Mouse (Mus musculus) heart, embryonic 15.5 days (tissue): Measurements from ENCODE around the gene Olfr1532-ps1. TPM values are rescaled to one million over a fixed set of nuclear protein-coding genes. Genes with fewer than 3 reads are reported as not detected.
"Not testable (repeated sequence)": the region's sequence is repeated elsewhere in the genome, so short reads cannot be mapped to it uniquely, and the experiment has no call there.

Source experiments
- ATAC-seq: fragments of 200-750 bp; cut with Nextera tagmentation; replicated peaks from 2 replicates; pipeline ENCODE4 v1.8.0; 2017; ENCODE audit warnings: low read depth, moderate TSS enrichment; ENCODE audit not compliant: insufficient number of reproducible peaks, insufficient read depth, low FRiP score
- H3K27ac ChIP-seq: fragments of 300-500 bp; sonication (generic); 2 replicates; pipeline ENCODE4 v1.5.1; 2015; ENCODE audit warnings: mild to moderate bottlenecking, inconsistent platforms
- H3K27me3 ChIP-seq: fragments of 300-500 bp; sonication (generic); 2 replicates; pipeline ENCODE4 v1.6.1; 2015; ENCODE audit warnings: inconsistent platforms
- H3K36me3 ChIP-seq: fragments of 300-500 bp; sonication (generic); 2 replicates; pipeline ENCODE4 v1.6.1; 2015; ENCODE audit warnings: mild to moderate bottlenecking, inconsistent platforms
- H3K4me1 ChIP-seq: fragments of 300-500 bp; sonication (generic); replicated peaks from 2 replicates; pipeline ENCODE4 v1.6.1; 2015; ENCODE audit warnings: inconsistent platforms
- H3K4me2 ChIP-seq: fragments of 300-500 bp; sonication (generic); 2 replicates; pipeline ENCODE4 v1.6.1; 2015; ENCODE audit warnings: inconsistent platforms, mild to moderate bottlenecking, moderate library complexity
- H3K4me3 ChIP-seq: fragments of 300-500 bp; sonication (generic); 2 replicates; pipeline ENCODE4 v1.5.1; 2015; ENCODE audit warnings: mild to moderate bottlenecking, inconsistent platforms
- H3K9ac ChIP-seq: fragments of 300-500 bp; sonication (generic); 2 replicates; pipeline ENCODE4 v1.6.1; 2015; ENCODE audit warnings: mild to moderate bottlenecking, inconsistent platforms
- H3K9me3 ChIP-seq: fragments of 300-500 bp; sonication (generic); replicated peaks from 2 replicates; pipeline ENCODE4 v1.6.1; 2016; ENCODE audit warnings: inconsistent platforms
- WGBS: fragments of 180-500 bp; shearing (Covaris S2); methylation state at CpG from one replicate; pipeline ENCODE4 v1.1.7; 2015; ENCODE audit warnings: mixed read lengths; 5-methylcytosine and 5-hydroxymethylcytosine counted together
- polyA plus RNA-seq: library from polyadenylated mRNA; unstranded; fragments of >200 nt; fragmentation: Nextera tagmentation; extraction: Ambion mirVana; gene quantifications from 2 replicates; pipeline ENCODE4 v1.2.1, GENCODE M21; 2015

The Olfr1532-ps1 gene
- polyA plus RNA-seq: not detected in 2 replicates

DNA sequence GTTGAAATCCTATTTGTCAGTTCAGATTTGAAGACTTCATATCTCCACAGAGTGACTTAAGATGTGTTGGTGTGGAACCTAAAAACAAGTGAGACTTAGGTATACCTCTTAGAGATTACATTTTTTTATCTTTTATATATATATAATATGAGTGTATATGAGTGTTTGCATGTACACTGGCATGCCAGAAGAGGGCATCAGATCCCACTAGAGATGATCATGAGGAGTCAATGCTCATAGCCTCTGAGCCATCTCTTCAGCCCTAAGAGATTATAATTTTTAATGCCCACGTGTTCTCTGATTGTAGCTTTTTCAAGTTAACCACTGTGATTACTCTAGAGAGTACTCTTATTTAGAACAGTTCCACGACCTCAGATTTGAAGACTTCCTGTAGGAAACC lies at the start of gene Olfr1532-ps1:
Gene Olfr1532-ps1, plus strand, starts transcription at position 326 of the 400 bp plus-strand sequence.
- no peak for ATAC-seq

DNA sequence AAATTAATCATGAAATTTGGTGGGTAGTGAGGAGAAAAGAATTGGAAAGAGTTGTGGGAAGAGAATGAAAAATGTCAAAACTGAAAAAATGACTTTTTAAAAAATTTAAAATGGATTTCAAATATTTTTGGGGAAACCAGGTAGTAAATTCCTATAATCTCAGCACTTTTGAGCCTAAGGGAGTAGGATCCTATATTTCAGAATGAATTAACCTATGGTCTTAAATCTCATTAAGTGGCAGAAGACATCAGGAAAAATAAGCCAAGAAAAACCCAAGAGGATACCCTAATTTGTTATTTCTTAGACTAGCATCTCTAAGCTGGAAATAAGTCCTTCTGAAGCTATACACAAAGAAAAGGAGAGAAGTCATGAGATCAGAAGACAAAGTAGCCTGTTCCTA lies 44.9 kb upstream of the Olfr1532-ps1 start, which contains the start of gene Olfr704:
Gene Olfr704, plus strand, starts transcription at position 301 of the 400 bp plus-strand sequence.
- Histone ChIP-seq H3K4me3 (no peak within 1 kb of the TSS), H3K36me3 (no peaks in the 10 kb centered on the region), H3K9me3 (no peaks in the 10 kb centered on the region), H3K27ac (no peak within 1 kb of the TSS), H3K4me2 (no peak within 1 kb of the TSS), H3K27me3 (no peaks in the 10 kb centered on the region), H3K4me1 (no peaks in the 10 kb centered on the region), H3K9ac (no peak within 1 kb of the TSS)
- no peak for ATAC-seq

More for the DNA sequence above, at the start of gene Olfr1532-ps1:
- Histone ChIP-seq H3K9me3 (no peaks in the 10 kb centered on the region), H3K4me1 (no peaks in the 10 kb centered on the region), H3K4me2 (no peak within 1 kb of the TSS), H3K4me3 (no peak within 1 kb of the TSS), H3K9ac (no peak within 1 kb of the TSS), H3K36me3 (no peaks in the 10 kb centered on the region), H3K27me3 (no peaks in the 10 kb centered on the region), H3K27ac (no peak within 1 kb of the TSS)
- WGBS: 44% methylated on average over 2 of the region's 2 CpGs

DNA sequence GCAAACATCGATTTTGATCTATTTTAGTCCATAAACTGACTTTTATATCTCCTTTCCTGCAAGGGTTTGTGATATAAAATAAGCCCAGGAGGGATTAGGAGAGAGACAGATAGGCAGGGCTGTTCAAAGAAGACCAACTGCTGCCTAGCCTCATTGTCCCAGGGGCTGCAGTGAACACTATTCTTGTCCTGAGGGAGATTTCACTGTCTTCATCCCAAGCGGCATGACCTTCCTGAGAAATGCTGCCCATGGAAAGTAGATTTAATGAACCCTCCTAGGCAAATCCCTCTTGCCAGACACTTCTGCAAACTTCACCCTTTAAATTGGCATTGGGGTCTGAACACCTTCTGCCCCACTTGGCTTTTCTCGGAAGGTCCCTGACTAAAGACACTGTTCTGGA lies 31.0 kb upstream of the Olfr1532-ps1 start, which contains the start of gene Olfr705:
Gene Olfr705, minus strand, starts transcription at position 101 of the 400 bp plus-strand sequence.
- no peak within 1 kb of the TSS for H3K27ac ChIP-seq
- H3K9ac ChIP-seq: no peak within 1 kb of the TSS
- WGBS: 74% methylated on average over 3 of the region's 3 CpGs
- H3K27me3 ChIP-seq: no peaks in the 10 kb centered on the region
- no peaks in the 10 kb centered on the region for H3K9me3 ChIP-seq
- H3K4me2 ChIP-seq: no peak within 1 kb of the TSS
- no peaks in the 10 kb centered on the region for H3K4me1 ChIP-seq
- no peaks in the 10 kb centered on the region for H3K36me3 ChIP-seq
- no peak within 1 kb of the TSS for H3K4me3 ChIP-seq
- no peak for ATAC-seq

DNA sequence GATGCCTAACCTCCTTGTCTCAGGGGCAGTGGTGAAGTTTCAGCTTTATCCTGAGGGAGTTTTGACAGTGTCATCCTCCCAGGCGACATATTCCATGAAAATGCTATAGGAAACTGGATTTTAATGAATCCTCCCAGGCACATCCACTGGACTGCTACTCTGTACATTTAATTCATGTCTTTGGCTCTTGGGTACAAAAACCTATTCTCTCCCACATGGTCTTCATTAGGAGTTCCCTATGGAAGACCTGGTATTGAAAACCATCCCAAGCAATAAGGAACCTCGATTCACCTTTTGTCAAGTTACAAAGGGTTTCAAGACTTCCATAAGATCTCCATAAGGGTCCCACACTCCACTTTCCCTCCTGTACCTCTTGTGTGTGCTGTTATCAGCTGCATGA lies 19.7 kb upstream of the Olfr1532-ps1 start, which contains the start of gene Olfr706:
Gene Olfr706, minus strand, starts transcription at position 101 of the 400 bp plus-strand sequence.
- 69% methylated on average over 2 of the region's 2 CpGs for WGBS
- Histone ChIP-seq H3K9me3 (no peaks in the 10 kb centered on the region), H3K36me3 (no peaks in the 10 kb centered on the region), H3K4me2 (no peak within 1 kb of the TSS), H3K4me1 (no peaks in the 10 kb centered on the region), H3K27ac (no peak within 1 kb of the TSS), H3K4me3 (no peak within 1 kb of the TSS), H3K27me3 (no peaks in the 10 kb centered on the region), H3K9ac (no peak within 1 kb of the TSS)
- ATAC-seq: no peak

DNA sequence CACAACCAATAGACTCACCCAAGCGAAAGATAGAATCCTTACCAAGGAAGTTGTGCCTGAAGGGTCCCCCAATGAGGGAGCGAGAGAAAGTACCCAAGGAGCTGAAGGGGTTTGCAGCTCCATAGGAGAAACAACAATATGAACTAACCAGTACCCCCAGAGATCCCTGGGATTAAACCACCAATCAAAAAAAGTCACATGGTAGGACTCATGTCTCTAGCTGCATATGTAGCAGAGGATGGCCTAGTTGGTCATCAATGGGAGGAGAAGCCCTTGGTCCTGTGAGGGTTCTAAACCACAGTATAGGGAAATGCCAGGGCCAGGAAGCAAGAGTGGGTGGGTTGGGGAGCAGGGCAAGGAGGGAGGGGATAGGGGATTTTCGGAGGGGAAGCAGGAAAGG lies 6.7 kb upstream of the Olfr1532-ps1 start, which contains the start of gene Olfr707:
Gene Olfr707, minus strand, starts transcription at position 101 of the 400 bp plus-strand sequence.
- H3K4me1 ChIP-seq, H3K36me3 ChIP-seq, H3K27ac ChIP-seq, H3K27me3 ChIP-seq, H3K9ac ChIP-seq, ATAC-seq, H3K9me3 ChIP-seq, H3K4me3 ChIP-seq, H3K4me2 ChIP-seq: not testable (repeated sequence)
- WGBS: 70% methylated on average over 3 of the region's 3 CpGs

DNA sequence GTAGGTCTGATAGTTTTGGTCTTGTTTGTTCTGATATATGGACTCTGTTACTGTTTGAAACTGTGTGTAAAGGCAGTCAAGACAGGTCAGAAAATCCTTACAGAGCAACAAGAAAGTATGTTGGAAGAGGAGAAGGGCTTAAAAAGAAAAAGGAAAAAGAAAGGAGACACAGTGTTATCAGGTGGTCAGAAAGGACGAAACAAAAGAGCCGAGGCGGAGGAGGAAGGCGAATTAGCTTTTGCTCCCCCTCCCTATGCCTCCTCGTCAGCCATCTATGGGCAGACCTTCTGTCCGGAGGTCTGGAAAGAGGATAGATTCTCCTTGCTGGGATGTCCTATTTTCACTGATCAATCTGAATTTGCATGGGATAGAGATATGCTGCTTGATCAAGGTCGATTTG lies 13.2 kb downstream of the Olfr1532-ps1 start:
- H3K4me1 ChIP-seq, H3K4me3 ChIP-seq, H3K27ac ChIP-seq, ATAC-seq, H3K36me3 ChIP-seq, H3K4me2 ChIP-seq, H3K9me3 ChIP-seq, H3K27me3 ChIP-seq, H3K9ac ChIP-seq: not testable (repeated sequence)
- 82% methylated on average over 7 of the region's 7 CpGs for WGBS

DNA sequence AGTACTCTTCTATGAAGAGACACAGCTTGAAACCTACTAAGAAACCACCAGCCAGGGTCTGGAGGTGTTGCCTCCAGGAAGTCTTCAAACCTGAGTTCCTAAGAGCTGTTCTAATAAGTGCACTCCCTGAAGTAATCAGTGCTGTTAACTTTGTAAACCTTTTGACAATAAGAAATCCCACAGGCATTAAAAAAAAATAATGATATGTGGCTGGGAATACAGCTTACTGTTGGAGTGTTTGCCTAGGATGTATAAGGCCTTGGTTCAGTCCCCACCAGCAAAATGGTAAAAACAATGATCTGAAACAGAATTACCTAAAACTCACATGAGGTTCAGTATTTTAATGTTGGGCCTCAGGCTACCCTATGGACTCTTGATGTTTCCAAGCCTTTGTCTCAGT lies 24.3 kb downstream of the Olfr1532-ps1 start, which contains the start of gene Olfr709-ps1:
Gene Olfr709-ps1, minus strand, starts transcription at position 101 of the 400 bp plus-strand sequence.
- H3K9me3 ChIP-seq: no peaks in the 10 kb centered on the region

DNA sequence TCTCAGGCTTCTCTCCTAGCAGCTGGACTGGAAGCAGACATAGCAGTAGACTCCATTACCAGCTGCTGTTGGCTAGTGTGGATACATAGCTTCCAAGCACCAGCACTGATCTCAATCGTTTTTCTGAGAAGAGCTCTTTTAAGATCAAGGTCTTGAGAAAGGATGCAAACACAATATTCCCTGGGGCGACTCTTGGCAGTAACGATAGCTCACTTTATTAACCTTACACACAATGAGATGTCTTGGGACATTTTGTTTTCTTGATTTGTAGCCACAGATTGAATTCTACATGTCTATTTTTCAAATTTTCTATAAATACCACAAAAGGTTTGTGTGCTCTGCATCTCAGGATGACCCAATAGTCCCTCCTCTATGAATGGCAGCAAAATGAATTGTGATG lies 40.4 kb downstream of the Olfr1532-ps1 start, which contains the start of gene Olfr710:
Gene Olfr710, minus strand, starts transcription at position 101 of the 400 bp plus-strand sequence.
- Histone ChIP-seq H3K9ac (no peak within 1 kb of the TSS), H3K36me3 (no peaks in the 10 kb centered on the region), H3K4me1 (no peaks in the 10 kb centered on the region), H3K27ac (no peak within 1 kb of the TSS), H3K9me3 (no peaks in the 10 kb centered on the region), H3K4me3 (no peak within 1 kb of the TSS), H3K27me3 (no peaks in the 10 kb centered on the region), H3K4me2 (no peak within 1 kb of the TSS)
- WGBS: 73% methylated on average over 3 of the region's 3 CpGs
- no peak for ATAC-seq

More for the DNA sequence above, 24.3 kb downstream of the Olfr1532-ps1 start, which contains the start of gene Olfr709-ps1:
- no peak within 1 kb of the TSS for H3K9ac ChIP-seq
- no peaks in the 10 kb centered on the region for H3K27me3 ChIP-seq
- no peak within 1 kb of the TSS for H3K27ac ChIP-seq
- H3K4me1 ChIP-seq: no peaks in the 10 kb centered on the region
- H3K36me3 ChIP-seq: no peaks in the 10 kb centered on the region
- no peak within 1 kb of the TSS for H3K4me3 ChIP-seq
- no peak for ATAC-seq
- no peak within 1 kb of the TSS for H3K4me2 ChIP-seq

DNA sequence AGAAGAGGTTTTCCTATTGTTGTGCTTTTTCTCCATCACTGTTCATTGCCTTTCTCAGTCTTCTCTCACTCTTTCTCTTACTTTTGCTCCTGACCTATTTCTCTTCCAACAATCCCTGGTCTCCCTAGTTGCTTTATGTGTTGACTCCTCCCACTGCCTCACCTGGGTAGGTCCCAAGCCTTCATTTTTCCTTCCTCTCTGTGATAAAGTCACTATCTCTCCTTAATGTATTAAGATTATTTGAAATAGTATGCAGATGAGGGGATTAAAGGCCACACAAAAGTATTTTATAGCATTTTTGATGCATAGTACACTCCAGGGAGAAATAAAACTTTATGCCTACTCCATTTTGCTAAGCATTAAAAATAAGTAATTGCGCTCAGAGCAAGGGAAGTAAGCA lies 56.0 kb downstream of the Olfr1532-ps1 start, which contains the start of gene Olfr6:
Gene Olfr6, minus strand, starts transcription at position 101 of the 400 bp plus-strand sequence.
- WGBS: 75% methylated on average over 1 of the region's 1 CpGs

More for the DNA sequence above, 56.0 kb downstream of the Olfr1532-ps1 start, which contains the start of gene Olfr6:
- H3K9ac ChIP-seq: no peak within 1 kb of the TSS
- H3K9me3 ChIP-seq: no peaks in the 10 kb centered on the region
- no peak within 1 kb of the TSS for H3K4me3 ChIP-seq
- no peaks in the 10 kb centered on the region for H3K36me3 ChIP-seq
- H3K4me2 ChIP-seq: no peak within 1 kb of the TSS
- ATAC-seq: no peak
- no peaks in the 10 kb centered on the region for H3K4me1 ChIP-seq
- H3K27ac ChIP-seq: no peak within 1 kb of the TSS
- no peaks in the 10 kb centered on the region for H3K27me3 ChIP-seq

Other genes with a start within 250 kb of the Olfr1532-ps1 start
- gene Olfr693, start 227.4 kb upstream of the Olfr1532-ps1 start, polyA plus RNA-seq: not detected in 2 replicates
- not detected in 2 replicates for gene Olfr694, start 216.2 kb upstream of the Olfr1532-ps1 start, polyA plus RNA-seq
- gene Olfr695, start 191.6 kb upstream of the Olfr1532-ps1 start, polyA plus RNA-seq: not detected in 2 replicates
- gene Olfr697, start 165.6 kb upstream of the Olfr1532-ps1 start, polyA plus RNA-seq: not detected in 2 replicates
- not detected in 2 replicates for gene Olfr698, start 152.6 kb upstream of the Olfr1532-ps1 start, polyA plus RNA-seq
- gene Olfr699, start 114.8 kb upstream of the Olfr1532-ps1 start, polyA plus RNA-seq: not detected in 2 replicates
- gene Olfr700, start 99.2 kb upstream of the Olfr1532-ps1 start, polyA plus RNA-seq: not detected in 2 replicates
- gene Olfr701, start 93.9 kb upstream of the Olfr1532-ps1 start, polyA plus RNA-seq: not detected in 2 replicates
- not detected in 2 replicates for gene Olfr702, start 74.1 kb upstream of the Olfr1532-ps1 start, polyA plus RNA-seq
- gene Olfr703, start 64.6 kb upstream of the Olfr1532-ps1 start, polyA plus RNA-seq: not detected in 2 replicates
- not detected in 2 replicates for gene Olfr704, start 44.8 kb upstream of the Olfr1532-ps1 start, polyA plus RNA-seq
- gene Olfr705, start 31.1 kb upstream of the Olfr1532-ps1 start, polyA plus RNA-seq: not detected in 2 replicates
- not detected in 2 replicates for gene Olfr706, start 19.8 kb upstream of the Olfr1532-ps1 start, polyA plus RNA-seq
- not detected in 2 replicates for gene Olfr707, start 6.8 kb upstream of the Olfr1532-ps1 start, polyA plus RNA-seq
- gene Olfr709-ps1, start 24.2 kb downstream of the Olfr1532-ps1 start, polyA plus RNA-seq: not detected in 2 replicates
- gene Olfr710, start 40.3 kb downstream of the Olfr1532-ps1 start, polyA plus RNA-seq: not detected in 2 replicates
- not detected in 2 replicates for gene Olfr6, start 55.9 kb downstream of the Olfr1532-ps1 start, polyA plus RNA-seq
- gene Olfr711, start 67.5 kb downstream of the Olfr1532-ps1 start, polyA plus RNA-seq: not detected in 2 replicates
- gene Olfr2, start 98.1 kb downstream of the Olfr1532-ps1 start, polyA plus RNA-seq: not detected in 2 replicates
- not detected in 2 replicates for gene Olfr713, start 123.2 kb downstream of the Olfr1532-ps1 start, polyA plus RNA-seq
- not detected in 2 replicates for gene Olfr714, start 163.0 kb downstream of the Olfr1532-ps1 start, polyA plus RNA-seq
- gene Olfr17, start 185.2 kb downstream of the Olfr1532-ps1 start, polyA plus RNA-seq: not detected in 2 replicates
- not detected in 2 replicates for gene Olfr715b, start 202.4 kb downstream of the Olfr1532-ps1 start, polyA plus RNA-seq
- not detected in 2 replicates for gene Olfr715, start 223.1 kb downstream of the Olfr1532-ps1 start, polyA plus RNA-seq
- gene Olfr716, start 230.3 kb downstream of the Olfr1532-ps1 start, polyA plus RNA-seq: not detected in 2 replicates